Comparison of ENCODE assay signal across 8 mouse cellular contexts in the genomic region with DNA sequence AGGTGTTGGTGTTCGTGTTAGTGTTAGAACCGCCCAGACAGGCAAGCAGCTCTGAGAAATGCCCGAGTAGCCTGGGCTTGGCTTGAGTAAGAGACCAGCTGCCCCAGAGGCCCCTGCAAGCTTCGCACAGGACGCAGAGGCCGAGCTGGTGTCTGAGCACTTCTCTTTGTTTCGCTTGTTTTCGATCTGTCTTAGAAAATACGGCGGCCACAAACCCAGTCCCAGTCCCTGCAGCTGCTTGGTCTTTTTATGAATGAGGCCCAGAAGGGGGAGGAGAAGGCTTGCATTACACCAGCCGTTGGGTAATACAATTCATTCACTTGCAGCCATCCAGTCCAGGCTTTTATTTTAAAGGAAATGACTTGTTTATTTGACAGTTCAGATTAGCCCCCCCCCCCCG.
A peak's percentile ranks its signal among the peaks of the same experiment; 100 is the strongest.
DNase-seq lines count a peak whose midpoint lies in the region; ATAC-seq and TF ChIP-seq lines count a peak whose summit lies in the region.

No protein-coding gene starts in this region.

- peak overlapping the region; percentile 57; the same call in 1 of the 2 replicates for H3K27ac ChIP-seq in intestine, embryonic 16.5 days (ENCODE audit: low read length)
- peak overlapping the region; percentile 24 for H3K27ac ChIP-seq in liver, embryonic 14.5 days

- H3K27me3 ChIP-seq in intestine, embryonic 16.5 days (replicated peaks; ENCODE audit: control insufficient read depth, insufficient read depth, low read length), result no peaks in the 10 kb centered on the region
- H3K27me3 ChIP-seq in liver, embryonic 14.5 days (ENCODE audit: control insufficient read depth, insufficient read depth, low read length), result no peaks in the 10 kb centered on the region

- peak overlapping the region; percentile 28; the same call in 1 of the 2 replicates for H3K4me2 ChIP-seq in intestine, embryonic 16.5 days (ENCODE audit: low read depth, low read length)
- peak overlapping the region; percentile 54 for H3K4me2 ChIP-seq in liver, embryonic 14.5 days (ENCODE audit: low read depth)

- WGBS in intestine, embryonic 16.5 days, result 4% methylated on average over 12 of the region's 12 CpGs
- 4% methylated on average over 12 of the region's 12 CpGs for WGBS in liver, embryonic 14.5 days (ENCODE audit: insufficient replicate concordance)

- TF ChIP-seq EP300 in liver, embryonic 14.5 days (IDR thresholded peaks at IDR 0.05; ENCODE audit: low read depth), result no peak

- no peaks in the 10 kb centered on the region for H3K9me3 ChIP-seq in intestine, embryonic 16.5 days (ENCODE audit: control insufficient read depth, low read length)
- H3K9me3 ChIP-seq in liver, embryonic 14.5 days (ENCODE audit: control insufficient read depth, low read length), result no peaks in the 10 kb centered on the region

- peak overlapping the region; percentile 10; the same call in 1 of the 2 replicates for H3K4me3 ChIP-seq in intestine, embryonic 16.5 days (ENCODE audit: low read length)
- H3K4me3 ChIP-seq in liver, embryonic 14.5 days (ENCODE audit: insufficient read depth in 1 of 2, low read depth in 2 of 2, low read length in 2 of 2), result no peak overlapping the region

- no peaks in the 10 kb centered on the region for H3K36me3 ChIP-seq in intestine, embryonic 16.5 days (ENCODE audit: control insufficient read depth, insufficient read depth, low read length)
- H3K36me3 ChIP-seq in liver, embryonic 14.5 days (replicated peaks; ENCODE audit: control insufficient read depth, insufficient read depth, low read depth), result no peaks in the 10 kb centered on the region

- H3K4me1 ChIP-seq in intestine, embryonic 16.5 days (ENCODE audit: control insufficient read depth, insufficient read depth, low read length), result peaks cover 20% of the 10 kb centered on the region
- H3K4me1 ChIP-seq in liver, embryonic 14.5 days (replicated peaks; ENCODE audit: control insufficient read depth in 2 of 2, insufficient read depth in 2 of 2, low read length in 1 of 2), result peaks cover 13 to 39% of the 10 kb centered on the region in 2 experiments

- ATAC-seq in intestine, embryonic 16.5 days, result peak; percentile 93
- peak; percentile 70 for ATAC-seq in liver, embryonic 14.5 days (ENCODE audit: insufficient read depth)

- TF ChIP-seq CTCF in liver, embryonic 14.5 days (IDR thresholded peaks at IDR 0.05; ENCODE audit: low read depth), result no peak

- peak; percentile 58 for DNase-seq in layer of hippocampus, adult 11-12 months (ENCODE audit: low spot score)
- DNase-seq in layer of hippocampus, adult 9-10 months (ENCODE audit: low spot score), result no peak
- DNase-seq in embryo, embryonic 9.5 days (ENCODE audit: extremely low spot score), result peak; percentile 72
- peak; percentile 49 for DNase-seq in heart, adult 8-10 months (ENCODE audit: low spot score)
- no peak for DNase-seq in liver, embryonic 14.5 days (ENCODE audit: low read depth in 3 of 3, low spot score in 3 of 3)
- peak; percentile 30 for DNase-seq in naive thymus-derived CD4-positive, alpha-beta T cell, adult 2 months (ENCODE audit: low read depth)
- peak; percentile 48 for DNase-seq in yolk sac, embryonic 10.5 days (ENCODE audit: low spot score)

- peak overlapping the region; percentile 31; the same call in 1 of the 2 replicates for H3K9ac ChIP-seq in intestine, embryonic 16.5 days (ENCODE audit: low read depth, low read length)
- peak overlapping the region; percentile 2; the same call in 1 of the 2 replicates for H3K9ac ChIP-seq in liver, embryonic 14.5 days (replicated peaks)

Comparison
In these comparisons a context has a peak if more than half of its experiments do, and no peak if none do; other contexts are left out.
1. DNase-seq: peak in layer of hippocampus, adult 11-12 months (single experiment), embryo, embryonic 9.5 days (single experiment), heart, adult 8-10 months (single experiment), naive thymus-derived CD4-positive, alpha-beta T cell, adult 2 months (single experiment) and yolk sac, embryonic 10.5 days (single experiment); none in layer of hippocampus, adult 9-10 months (single experiment) and liver, embryonic 14.5 days (0 of 3).